Mouse (Mus musculus) forebrain, embryonic 11.5 days (tissue): ENCODE data around the gene Iqsec1. TPM values are rescaled to one million over a fixed set of nuclear protein-coding genes. Genes with fewer than 3 reads are reported as not detected.

Experiments
- ATAC-seq: fragments of 200-750 bp; cut with Nextera tagmentation; replicated peaks from 2 replicates; pipeline ENCODE4 v1.8.0; 2017; ENCODE audit warnings: moderate TSS enrichment; ENCODE audit not compliant: low FRiP score
- DNase-seq: peaks from one replicate; pipeline ENCODE4 v3.0.0-alpha.2; 2017; ENCODE audit warnings: low spot score
- H3K27ac ChIP-seq: fragments of 300-500 bp; sonication (generic); 2 replicates; pipeline ENCODE4 v1.5.1; 2014; ENCODE audit warnings: low read depth, low read length
- H3K27me3 ChIP-seq: fragments of 300-500 bp; sonication (generic); 2 replicates; pipeline ENCODE4 v1.6.1; 2014; ENCODE audit warnings: mild to moderate bottlenecking, low read length, mixed read lengths; ENCODE audit not compliant: control insufficient read depth, insufficient read depth
- H3K36me3 ChIP-seq: fragments of 300-500 bp; sonication (generic); 2 replicates; pipeline ENCODE4 v1.6.1; 2014; ENCODE audit warnings: mild to moderate bottlenecking, low read length, moderate library complexity, mixed read lengths; ENCODE audit not compliant: control insufficient read depth, insufficient read depth
- H3K4me1 ChIP-seq: fragments of 300-500 bp; sonication (generic); replicated peaks from 2 replicates; pipeline ENCODE4 v1.6.1; 2014; ENCODE audit warnings: low read length, mixed read lengths; ENCODE audit not compliant: control insufficient read depth, insufficient read depth
- H3K4me2 ChIP-seq: fragments of 300-500 bp; sonication (generic); 2 replicates; pipeline ENCODE4 v1.6.1; 2014; ENCODE audit warnings: low read depth, mild to moderate bottlenecking, low read length, moderate library complexity, mixed read lengths; ENCODE audit not compliant: severe bottlenecking
- H3K4me3 ChIP-seq: fragments of 300-500 bp; sonication (generic); 2 replicates; pipeline ENCODE4 v1.5.1; 2014; ENCODE audit warnings: low read depth, low read length
- H3K9ac ChIP-seq: fragments of 300-500 bp; sonication (generic); 2 replicates; pipeline ENCODE4 v1.6.1; 2014; ENCODE audit warnings: low read length
- H3K9me3 ChIP-seq: fragments of 300-500 bp; sonication (generic); 2 replicates; pipeline ENCODE4 v1.6.1; 2016; ENCODE audit warnings: low read length, mixed read lengths; ENCODE audit not compliant: control insufficient read depth
- WGBS: fragments of 180-500 bp; shearing (Covaris S2); extraction: QIAGEN DNeasy Blood & Tissue Kit; methylation state at CpG from one replicate; pipeline ENCODE4 v1.1.7; 2014; 5-methylcytosine and 5-hydroxymethylcytosine counted together
- polyA plus RNA-seq: library from polyadenylated mRNA; unstranded; fragments of >200 nt; fragmentation: Nextera tagmentation; extraction: Ambion mirVana; gene quantifications from 2 replicates; pipeline ENCODE4 v1.2.1, GENCODE M21; 2014

Gene Iqsec1
- polyA plus RNA-seq, 1 experiment from 2014 or later: 15.0 TPM

DNA sequence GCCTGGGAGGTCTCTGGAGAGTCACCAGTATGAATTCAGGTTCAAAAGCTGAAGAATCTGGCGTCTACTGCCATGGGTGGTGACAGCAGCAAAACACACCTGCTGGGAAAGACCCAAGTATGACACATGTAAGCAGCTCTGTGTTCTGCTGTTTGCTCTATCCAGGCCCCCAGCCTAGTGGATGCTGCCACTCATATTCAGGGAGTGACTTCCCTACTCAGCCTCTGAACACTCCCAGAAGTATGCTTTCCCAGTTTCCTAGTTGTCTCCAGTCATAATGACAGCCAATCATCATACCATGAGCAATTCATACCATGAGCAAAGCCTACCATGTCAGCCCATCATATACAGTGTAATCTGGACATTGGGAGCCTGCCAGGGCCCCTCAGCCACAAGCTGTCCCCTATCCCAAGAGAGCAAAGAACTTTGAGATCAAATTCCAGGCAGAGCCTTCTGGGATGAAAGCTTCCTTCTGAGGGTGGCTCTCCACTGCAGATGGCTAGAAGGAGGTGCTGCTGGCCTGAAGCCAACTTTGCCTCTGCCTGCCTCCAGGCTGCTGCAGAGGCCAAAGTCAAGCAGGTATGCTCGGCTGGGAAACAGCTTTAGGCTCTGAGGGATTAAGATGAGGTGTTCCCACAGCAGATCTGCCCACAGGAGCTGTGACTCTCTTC, 42.8 kb downstream of the Iqsec1 start:
- no peak overlapping the region for H3K27ac ChIP-seq
- no peak overlapping the region for H3K9ac ChIP-seq
- no peaks in the 10 kb centered on the region for H3K27me3 ChIP-seq
- no peak overlapping the region for H3K4me3 ChIP-seq
- H3K4me2 ChIP-seq: no peak overlapping the region
- ATAC-seq: no peak
- DNase-seq: no peak
- no peaks in the 10 kb centered on the region for H3K9me3 ChIP-seq
- H3K4me1 ChIP-seq: no peaks in the 10 kb centered on the region
- H3K36me3 ChIP-seq: no peaks in the 10 kb centered on the region
- WGBS: 66% methylated on average over 2 of the region's 2 CpGs

DNA sequence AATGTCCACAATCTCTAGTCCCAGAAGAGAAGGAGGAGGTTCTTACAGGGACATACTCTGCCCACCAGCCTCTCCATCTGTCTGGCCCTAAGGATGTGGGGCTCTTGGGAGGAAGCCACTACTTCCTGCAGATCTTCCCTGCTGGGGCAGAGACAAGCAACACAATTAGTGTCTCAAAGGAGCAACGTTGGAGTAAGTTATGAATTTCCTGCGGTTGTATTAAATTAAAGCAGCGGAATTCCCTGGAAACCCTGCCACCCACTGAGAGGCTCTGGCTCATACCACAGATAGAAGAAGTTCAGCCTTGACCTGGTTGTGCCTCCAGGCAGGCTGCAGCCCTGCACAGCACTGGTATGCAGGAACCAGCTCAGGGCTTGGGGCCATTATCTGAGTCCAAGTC, 47.2 kb downstream of the Iqsec1 start:
- Histone ChIP-seq H3K9me3 (no peaks in the 10 kb centered on the region), H3K27ac (no peak overlapping the region), H3K27me3 (no peaks in the 10 kb centered on the region), H3K4me2 (no peak overlapping the region), H3K36me3 (no peaks in the 10 kb centered on the region), H3K9ac (no peak overlapping the region), H3K4me1 (no peaks in the 10 kb centered on the region), H3K4me3 (no peak overlapping the region)
- WGBS: 63% methylated on average over 3 of the region's 3 CpGs
- no peak for DNase-seq
- no peak for ATAC-seq

DNA sequence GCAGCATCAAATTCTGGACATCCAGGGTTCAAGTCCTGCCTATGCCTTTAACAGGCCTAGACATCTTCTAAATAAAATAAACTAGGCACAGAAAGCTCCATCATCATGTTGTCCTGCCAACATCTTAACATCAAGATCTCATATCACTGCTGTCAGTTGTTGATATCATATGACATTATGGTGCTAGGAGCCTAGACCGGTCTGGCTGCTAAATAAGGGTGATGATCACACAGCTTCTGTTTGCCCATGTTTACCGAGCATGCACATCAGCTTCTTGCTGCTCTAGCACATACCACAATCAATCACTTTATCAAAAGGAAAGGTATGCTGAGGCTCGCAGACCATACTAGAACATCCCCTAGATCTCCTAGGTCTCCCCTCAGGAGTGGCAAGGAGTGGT, 54.8 kb downstream of the Iqsec1 start:
- 93% methylated on average over 3 of the region's 3 CpGs for WGBS
- Histone ChIP-seq H3K9me3 (no peaks in the 10 kb centered on the region), H3K27ac (no peak overlapping the region), H3K4me3 (no peak overlapping the region), H3K9ac (no peak overlapping the region), H3K4me1 (no peaks in the 10 kb centered on the region), H3K36me3 (no peaks in the 10 kb centered on the region), H3K4me2 (no peak overlapping the region), H3K27me3 (no peaks in the 10 kb centered on the region)
- DNase-seq (no peak), ATAC-seq (no peak)

DNA sequence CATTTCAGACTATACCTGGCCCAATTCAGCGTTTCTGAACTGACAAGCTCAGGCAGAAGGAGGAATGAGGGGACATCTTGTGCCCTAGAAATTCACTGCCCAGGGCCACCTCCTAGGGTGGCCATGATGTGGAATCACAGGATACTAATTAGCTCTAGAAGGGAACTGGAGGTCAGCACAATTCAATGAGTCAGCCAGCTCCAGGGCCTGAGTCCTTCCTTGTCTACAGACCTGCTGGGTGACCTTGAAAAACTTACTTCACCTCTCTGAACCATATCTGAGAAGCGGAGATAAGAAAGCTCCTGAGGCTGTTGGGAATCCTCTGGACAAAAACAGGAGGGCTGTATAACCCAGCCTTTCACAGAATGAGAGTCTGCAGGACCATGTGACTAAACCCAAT, 59.7 kb downstream of the Iqsec1 start:
- WGBS: 87% methylated on average over 2 of the region's 2 CpGs
- ATAC-seq: no peak

DNA sequence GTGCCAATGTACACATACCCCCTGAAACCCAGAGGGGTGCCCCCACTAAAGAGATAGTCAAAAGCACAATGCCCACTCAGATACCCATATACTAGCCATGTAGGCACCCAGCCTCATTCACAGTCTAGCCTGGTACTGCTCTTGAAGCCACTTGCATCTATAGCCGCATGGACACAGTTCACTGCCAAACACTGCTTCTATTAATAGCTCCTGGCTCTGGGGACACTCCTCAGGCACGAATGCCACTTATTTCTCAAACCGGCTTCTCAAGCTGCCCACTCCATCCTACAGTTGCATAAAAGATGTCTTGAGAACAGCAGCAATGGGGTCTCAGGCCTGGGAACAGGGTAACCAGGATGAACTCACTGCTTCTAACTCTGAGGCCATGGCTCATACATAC, 63.0 kb downstream of the Iqsec1 start:
- no peak for DNase-seq
- Histone ChIP-seq H3K9me3 (no peaks in the 10 kb centered on the region), H3K4me3 (no peak overlapping the region), H3K27me3 (no peaks in the 10 kb centered on the region), H3K4me1 (no peaks in the 10 kb centered on the region), H3K27ac (no peak overlapping the region), H3K36me3 (no peaks in the 10 kb centered on the region), H3K4me2 (no peak overlapping the region), H3K9ac (no peak overlapping the region)
- 84% methylated on average over 3 of the region's 3 CpGs for WGBS
- ATAC-seq: no peak

More for the DNA sequence above, 59.7 kb downstream of the Iqsec1 start:
- no peaks in the 10 kb centered on the region for H3K27me3 ChIP-seq
- no peak overlapping the region for H3K4me2 ChIP-seq
- no peaks in the 10 kb centered on the region for H3K9me3 ChIP-seq
- no peak overlapping the region for H3K27ac ChIP-seq
- H3K4me1 ChIP-seq: no peaks in the 10 kb centered on the region
- no peaks in the 10 kb centered on the region for H3K36me3 ChIP-seq
- H3K9ac ChIP-seq: no peak overlapping the region
- H3K4me3 ChIP-seq: no peak overlapping the region
- DNase-seq: no peak

DNA sequence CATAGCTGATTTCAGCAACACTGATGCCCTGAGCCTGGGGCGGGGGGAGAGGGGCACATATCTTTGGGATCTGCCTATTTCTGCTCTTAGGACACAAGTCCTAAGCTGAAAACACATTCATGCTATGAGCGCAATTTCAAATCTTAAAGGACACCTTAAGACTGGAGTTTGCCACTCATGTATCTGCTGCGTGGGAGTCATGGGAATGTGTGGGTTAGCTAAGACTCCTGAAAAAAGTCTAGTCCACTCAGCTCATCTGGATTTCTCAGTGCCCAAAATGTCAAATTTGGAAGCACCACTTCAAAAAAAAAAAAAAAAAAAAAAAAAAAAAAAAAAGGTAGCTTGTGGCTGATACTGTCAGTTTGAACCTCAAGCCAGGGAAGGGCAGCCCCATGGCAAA, 63.7 kb downstream of the Iqsec1 start:
- no peaks in the 10 kb centered on the region for H3K36me3 ChIP-seq
- no peak overlapping the region for H3K4me2 ChIP-seq
- no peak overlapping the region for H3K4me3 ChIP-seq
- no peaks in the 10 kb centered on the region for H3K27me3 ChIP-seq
- no peaks in the 10 kb centered on the region for H3K4me1 ChIP-seq
- H3K9ac ChIP-seq: no peak overlapping the region
- DNase-seq (no peak), ATAC-seq (no peak)
- 95% methylated on average over 3 of the region's 3 CpGs for WGBS
- no peak overlapping the region for H3K27ac ChIP-seq
- no peaks in the 10 kb centered on the region for H3K9me3 ChIP-seq

DNA sequence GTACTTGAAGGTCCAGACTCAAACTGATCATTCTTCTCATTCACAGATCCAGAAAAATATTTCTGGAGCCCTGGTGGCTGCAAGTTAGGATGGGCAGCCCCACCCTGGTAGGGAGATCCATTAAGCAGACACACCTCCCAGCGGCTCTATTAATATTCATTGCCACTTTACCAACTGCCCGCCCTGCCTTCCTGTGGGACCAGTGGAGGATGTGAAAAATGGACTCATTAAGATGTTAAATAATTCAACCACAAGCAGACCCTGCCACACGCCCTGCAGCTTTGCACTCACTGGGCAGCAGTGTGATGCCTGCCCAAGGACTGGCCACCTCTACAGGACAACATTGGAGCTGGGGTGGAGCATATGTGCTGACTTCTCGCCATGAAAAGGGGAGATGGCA, 64.1 kb downstream of the Iqsec1 start:
- Histone ChIP-seq H3K9me3 (no peaks in the 10 kb centered on the region), H3K4me3 (no peak overlapping the region), H3K36me3 (no peaks in the 10 kb centered on the region), H3K27ac (no peak overlapping the region), H3K4me2 (no peak overlapping the region), H3K9ac (no peak overlapping the region), H3K4me1 (no peaks in the 10 kb centered on the region), H3K27me3 (no peaks in the 10 kb centered on the region)
- DNase-seq (no peak), ATAC-seq (no peak)
- WGBS: 53% methylated on average over 4 of the region's 4 CpGs

DNA sequence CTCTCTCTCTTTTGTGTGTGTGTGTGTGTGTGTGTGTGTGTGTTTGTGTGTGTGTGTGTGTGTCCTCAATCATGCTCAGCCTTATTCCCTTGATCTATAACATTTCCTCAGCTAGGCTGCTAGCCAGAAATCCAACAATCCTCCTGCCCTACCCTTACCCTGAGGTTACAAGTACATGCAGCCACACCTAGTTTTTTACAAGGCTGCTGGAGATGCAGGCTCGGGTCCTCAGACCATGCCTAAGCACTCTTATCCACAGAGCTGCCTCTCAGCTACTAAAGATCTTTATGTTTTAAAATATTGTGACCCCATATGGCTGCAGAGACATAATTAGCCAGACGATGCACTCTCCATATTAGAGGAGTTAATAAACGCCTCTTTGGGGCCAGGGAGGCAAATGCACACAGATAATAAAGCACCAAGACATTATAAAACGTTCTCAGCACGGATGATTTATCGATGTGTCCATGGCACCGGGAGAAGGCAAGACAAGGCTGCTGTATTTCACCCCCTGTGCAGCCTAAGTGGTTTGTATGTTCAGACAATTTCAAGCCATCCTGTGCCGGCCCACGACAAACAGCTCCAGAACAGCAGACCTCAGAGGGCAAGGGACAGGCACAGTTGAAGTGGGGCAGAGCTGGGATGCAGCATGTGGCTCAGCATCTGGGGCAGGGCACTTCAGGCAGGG, 67.1 kb downstream of the Iqsec1 start:
- Histone ChIP-seq H3K4me3 (no peak overlapping the region), H3K9me3 (no peaks in the 10 kb centered on the region), H3K4me1 (no peaks in the 10 kb centered on the region), H3K27ac (no peak overlapping the region), H3K9ac (no peak overlapping the region), H3K36me3 (no peaks in the 10 kb centered on the region), H3K4me2 (no peak overlapping the region), H3K27me3 (no peaks in the 10 kb centered on the region)
- 80% methylated on average over 9 of the region's 9 CpGs for WGBS
- ATAC-seq (no peak), DNase-seq (no peak)
